ENCODE assay signal across 28 mouse cellular contexts in the genomic region with DNA sequence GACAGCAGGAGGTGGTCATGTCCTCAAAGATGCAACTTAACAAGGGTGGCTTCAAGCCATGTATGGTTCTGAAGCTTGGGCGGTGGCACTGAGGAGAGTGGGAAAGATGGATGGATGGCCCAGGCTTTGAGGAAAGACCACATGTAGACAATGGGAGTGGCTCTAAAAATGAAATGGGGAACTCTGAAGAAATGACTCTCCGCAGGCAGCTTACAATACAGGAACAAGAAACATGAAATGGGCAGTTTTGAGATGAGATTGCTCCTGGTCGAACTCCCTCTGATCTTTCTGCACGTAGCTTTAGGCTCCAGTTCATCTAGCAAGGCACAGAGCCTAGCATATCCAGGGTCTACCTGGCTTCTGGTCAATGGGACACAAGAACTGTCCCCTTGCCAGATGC. TPM values are rescaled to one million over a fixed set of nuclear protein-coding genes. Genes with fewer than 3 reads are reported as not detected.
A peak's percentile ranks its signal among the peaks of the same experiment; 100 is the strongest.
DNase-seq lines count a peak whose midpoint lies in the region; ATAC-seq and TF ChIP-seq lines count a peak whose summit lies in the region.
"Had no signal": no experiment of that assay in that cellular context is flagged by ENCODE, and none has a peak within 500 bp of the region (broad histone marks: within the 10 kb centered on the region; RNA-seq: fewer than 3 reads in every experiment).

No protein-coding gene starts in this region.

- no peak for DNase-seq in layer of hippocampus, adult 18-20 months (ENCODE audit: low spot score in 2 of 2)
- no peak for DNase-seq in adrenal gland, postnatal 14 days
- DNase-seq: adrenal gland, adult 2 months; adrenal gland, postnatal 10 days; adrenal gland, postnatal 36 days; cerebellum, adult 11 months; cerebellum, adult 18-20 months; cerebellum, adult 8-10 months; cerebellum, adult 9-11 months; cerebellum, postnatal 14 days; cerebellum, postnatal 36 days had no signal

- no peak for TF ChIP-seq POLR2A in bone marrow macrophage, adult 2 months (IDR thresholded peaks at IDR 0.05; ENCODE audit: borderline replicate concordance, low read depth, low read length)

- no peak overlapping the region for H3K4me3 ChIP-seq in bone marrow macrophage, adult 2 months (ENCODE audit: insufficient read depth, low read length)
- no peak overlapping the region for H3K4me3 ChIP-seq in midbrain, embryonic 16.5 days (ENCODE audit: low read depth, low read length)
- H3K4me3 ChIP-seq: embryonic facial prominence, embryonic 13.5 days; embryonic facial prominence, embryonic 15.5 days; erythroblast, embryonic 14.5 days; forebrain, embryonic 10.5 days; forebrain, embryonic 12.5 days had no signal

- no peak for TF ChIP-seq CTCF in bone marrow macrophage, adult 2 months (IDR thresholded peaks at IDR 0.05; ENCODE audit: low read depth, low read length)

- no peak overlapping the region for H3K9ac ChIP-seq in midbrain, embryonic 16.5 days (ENCODE audit: low read depth, low read length)
- H3K9ac ChIP-seq: embryonic facial prominence, embryonic 13.5 days; embryonic facial prominence, embryonic 15.5 days; forebrain, embryonic 12.5 days had no signal

- no peak overlapping the region for H3K4me2 ChIP-seq in midbrain, embryonic 16.5 days (ENCODE audit: low read length)
- H3K4me2 ChIP-seq: embryonic facial prominence, embryonic 13.5 days; embryonic facial prominence, embryonic 15.5 days; forebrain, embryonic 12.5 days had no signal

- WGBS in midbrain, embryonic 16.5 days = 96% methylated on average over 4 of the region's 4 CpGs

- no peaks in the 10 kb centered on the region for H3K9me3 ChIP-seq in midbrain, embryonic 16.5 days (replicated peaks; ENCODE audit: control insufficient read depth, low read length, poor library complexity, severe bottlenecking)
- H3K9me3 ChIP-seq: embryonic facial prominence, embryonic 13.5 days; embryonic facial prominence, embryonic 15.5 days; forebrain, embryonic 12.5 days had no signal

- peak overlapping the region; percentile 14; the same call in 1 of the 2 replicates for H3K27ac ChIP-seq in bone marrow macrophage, adult 2 months (ENCODE audit: insufficient read depth, low read depth, low read length)
- no peak overlapping the region for H3K27ac ChIP-seq in midbrain, embryonic 16.5 days (ENCODE audit: low read length)
- H3K27ac ChIP-seq: embryonic facial prominence, embryonic 13.5 days; embryonic facial prominence, embryonic 15.5 days; forebrain, embryonic 10.5 days; forebrain, embryonic 12.5 days had no signal

- 0 out of 2 replicates have a peak, but pooled peaks have one; percentile 30 for ATAC-seq in common myeloid progenitor, adult 5-6 weeks (replicated peaks; ENCODE audit: low read depth, poor library complexity, severe bottlenecking)
- ATAC-seq in megakaryocyte, adult 5-6 weeks (ENCODE audit: poor library complexity, severe bottlenecking) = peak; percentile 74
- peak; percentile 27; the same call in 1 of the 2 replicates for ATAC-seq in monocyte, adult 5-6 weeks (replicated peaks; ENCODE audit: insufficient number of reproducible peaks, low FRiP score, low TSS enrichment, poor library complexity, severe bottlenecking)
- no peak for ATAC-seq in midbrain, embryonic 16.5 days
- ATAC-seq: forebrain, embryonic 14.5 days; forebrain, embryonic 16.5 days had no signal

- peaks cover 18% of the 10 kb centered on the region for H3K4me1 ChIP-seq in bone marrow macrophage, adult 2 months (ENCODE audit: control insufficient read depth, insufficient read depth, low read length)
- no peaks in the 10 kb centered on the region for H3K4me1 ChIP-seq in midbrain, embryonic 16.5 days (ENCODE audit: control insufficient read depth, insufficient read depth, low read length)
- H3K4me1 ChIP-seq: embryonic facial prominence, embryonic 13.5 days; embryonic facial prominence, embryonic 15.5 days; forebrain, embryonic 10.5 days; forebrain, embryonic 12.5 days had no signal

- H3K27me3 ChIP-seq in midbrain, embryonic 16.5 days (ENCODE audit: control insufficient read depth, insufficient read depth, low read depth, low read length) = no peaks in the 10 kb centered on the region
- H3K27me3 ChIP-seq: embryonic facial prominence, embryonic 13.5 days; embryonic facial prominence, embryonic 15.5 days; forebrain, embryonic 12.5 days had no signal

- H3K36me3 ChIP-seq in midbrain, embryonic 16.5 days (ENCODE audit: control insufficient read depth, insufficient read depth, low read length) = peaks cover 6% of the 10 kb centered on the region
- H3K36me3 ChIP-seq: embryonic facial prominence, embryonic 13.5 days; embryonic facial prominence, embryonic 15.5 days had no signal

RNA-seq across cellular contexts. Expression of gene Apmap, which starts 20.9 kb away (rescaled TPM):
- 21.4 and 22.1 TPM in 2 replicates for polyA plus RNA-seq in bone marrow macrophage, adult 2 months (2012; ENCODE audit: insufficient read depth, insufficient read length, missing spikeins)
- 42.3 and 46.1 TPM in 2 replicates for total RNA-seq in common myeloid progenitor, adult 5-6 weeks (2017)
- 22.2 and 25.1 TPM in 2 replicates for total RNA-seq in megakaryocyte, adult 5-6 weeks (2015)
- 39.1 and 39.8 TPM in 2 replicates for total RNA-seq in megakaryocyte, adult 5-6 weeks (2017)
- 47.1 to 62.5 TPM (median 55.9 TPM) in 3 replicates for total RNA-seq in monocyte, adult 5-6 weeks (2017)
- 37.3 and 38.3 TPM in 2 replicates for polyA plus RNA-seq in midbrain, embryonic 16.5 days (2015; fragmentation: Nextera tagmentation; extraction: Ambion mirVana)
- 10 to 100 TPM; 52.6 to 53.3 TPM for total RNA-seq in layer of hippocampus, adult 18-20 months (2021)
- total RNA-seq in adrenal gland, postnatal 14 days (2021) = 161 and 180 TPM in 2 replicates

RNA-seq across cellular contexts. Expression of gene Acss1, which starts 39.0 kb away (rescaled TPM):
- polyA plus RNA-seq in bone marrow macrophage, adult 2 months (2012; ENCODE audit: insufficient read depth, insufficient read length, missing spikeins) = 9.4 and 9.5 TPM in 2 replicates
- total RNA-seq in common myeloid progenitor, adult 5-6 weeks (2017) = 39.6 and 40.4 TPM in 2 replicates
- 12.4 and 15.1 TPM in 2 replicates for total RNA-seq in megakaryocyte, adult 5-6 weeks (2015)
- 14.4 and 15.9 TPM in 2 replicates for total RNA-seq in megakaryocyte, adult 5-6 weeks (2017)
- 69.1 to 92.7 TPM (median 70.9 TPM) in 3 replicates for total RNA-seq in monocyte, adult 5-6 weeks (2017)
- 15.6 and 20.5 TPM in 2 replicates for polyA plus RNA-seq in midbrain, embryonic 16.5 days (2015; fragmentation: Nextera tagmentation; extraction: Ambion mirVana)
- 10 to 100 TPM; 23.7 to 25.7 TPM for total RNA-seq in layer of hippocampus, adult 18-20 months (2021)
- 75.7 and 93.0 TPM in 2 replicates for total RNA-seq in adrenal gland, postnatal 14 days (2021)
- polyA plus RNA-seq: C2C12 had no signal

RNA-seq across cellular contexts. Expression of gene Cst7, which starts 59.0 kb away (rescaled TPM):
- not detected in 2 replicates for polyA plus RNA-seq in bone marrow macrophage, adult 2 months (2012; ENCODE audit: insufficient read depth, insufficient read length, missing spikeins)
- total RNA-seq in common myeloid progenitor, adult 5-6 weeks (2017) = 90.6 and 112 TPM in 2 replicates
- total RNA-seq in megakaryocyte, adult 5-6 weeks (2015) = 36.9 and 41.1 TPM in 2 replicates
- total RNA-seq in megakaryocyte, adult 5-6 weeks (2017) = 24.5 and 39.6 TPM in 2 replicates
- total RNA-seq in monocyte, adult 5-6 weeks (2017) = 51.6 to 155 TPM (median 65.2 TPM) in 3 replicates
- polyA plus RNA-seq in midbrain, embryonic 16.5 days (2015; fragmentation: Nextera tagmentation; extraction: Ambion mirVana) = 0.44 TPM in 1 of 2 replicates, not detected in the other
- under 1 TPM in 1 of 2 experiments, not detected in 1; 0.77 TPM for total RNA-seq in layer of hippocampus, adult 18-20 months (2021)
- total RNA-seq in adrenal gland, postnatal 14 days (2021) = 0.90 TPM in 1 of 2 replicates, not detected in the other
- total RNA-seq: adrenal gland, adult 2 months; adrenal gland, postnatal 36 days; ES-E14 had no signal
- polyA plus RNA-seq: brain, embryonic 14.5 days; C2C12; forebrain, embryonic 14.5 days had no signal

RNA-seq across cellular contexts. Expression of gene Vsx1, which starts 59.9 kb away (rescaled TPM):
- polyA plus RNA-seq in bone marrow macrophage, adult 2 months (2012; ENCODE audit: insufficient read depth, insufficient read length, missing spikeins) = not detected in 2 replicates
- not detected in 2 replicates for total RNA-seq in common myeloid progenitor, adult 5-6 weeks (2017)
- total RNA-seq in megakaryocyte, adult 5-6 weeks (2015) = not detected in 2 replicates
- total RNA-seq in megakaryocyte, adult 5-6 weeks (2017) = not detected in 2 replicates
- not detected in 3 replicates for total RNA-seq in monocyte, adult 5-6 weeks (2017)
- polyA plus RNA-seq in midbrain, embryonic 16.5 days (2015; fragmentation: Nextera tagmentation; extraction: Ambion mirVana) = 0.06 and 0.07 TPM in 2 replicates
- not detected for total RNA-seq in layer of hippocampus, adult 18-20 months (2021)
- total RNA-seq in adrenal gland, postnatal 14 days (2021) = not detected in 2 replicates
- total RNA-seq: adrenal gland, adult 2 months; adrenal gland, postnatal 10 days; adrenal gland, postnatal 36 days; MEL had no signal
- polyA plus RNA-seq: adrenal gland, adult 2 months; C2C12; embryonic facial prominence, embryonic 11.5 days; embryonic facial prominence, embryonic 13.5 days; erythroblast, embryonic 14.5 days; forebrain, embryonic 16.5 days had no signal

Comparison
In these comparisons a context has a peak if more than half of its experiments do, and no peak if none do; other contexts are left out.
1. RNA of gene Cst7, which starts 59.0 kb away (total RNA-seq): 90.6 to 112 TPM in common myeloid progenitor, adult 5-6 weeks, 51.6 to 155 TPM in monocyte, adult 5-6 weeks and 24.5 to 41.1 TPM in megakaryocyte, adult 5-6 weeks; 0.77 TPM in layer of hippocampus, adult 18-20 months and 0.90 TPM in adrenal gland, postnatal 14 days; every median in the first group is over 10 times any median in the second.